Mouse (Mus musculus) lung, adult 2 months (tissue): ENCODE data around the gene Arhgap32.

Source experiments
- CTCF ChIP-seq: fragments of 200-500 bp; IDR thresholded peaks from 2 replicates; pipeline ENCODE4 v1.5.1; 2011; ENCODE audit warnings: mild to moderate bottlenecking, low read length, control low read depth; ENCODE audit not compliant: insufficient read depth
- POLR2A ChIP-seq: fragments of 200-500 bp; IDR thresholded peaks from 2 replicates; pipeline ENCODE4 v1.6.1; 2011; ENCODE audit warnings: low read depth, mild to moderate bottlenecking, control low read depth, low read length, borderline replicate concordance; ENCODE audit errors: extremely low read depth

GRCm38 (mm10) chr9:32242921-32243617 lies 127.1 kb downstream of the Arhgap32 start:
- TF ChIP-seq POLR2A (no peak), CTCF (no peak)
